Mouse (Mus musculus) heart, embryonic 12.5 days (tissue): ENCODE data around the gene 4930402H24Rik. TPM values are rescaled to one million over a fixed set of nuclear protein-coding genes. Genes with fewer than 3 reads are reported as not detected.

Experiments used
- ATAC-seq: fragments of 200-750 bp; cut with Nextera tagmentation; 2 replicates; pipeline ENCODE4 v1.8.0; 2017; ENCODE audit warnings: moderate TSS enrichment, moderate library complexity; ENCODE audit not compliant: insufficient number of reproducible peaks, low FRiP score
- H3K27ac ChIP-seq: fragments of 300-500 bp; sonication (generic); 2 replicates; pipeline ENCODE4 v1.5.1; 2016; ENCODE audit warnings: mild to moderate bottlenecking, moderate library complexity; ENCODE audit not compliant: poor library complexity, severe bottlenecking
- H3K27me3 ChIP-seq: fragments of 300-500 bp; sonication (generic); replicated peaks from 2 replicates; pipeline ENCODE4 v1.6.1; 2016; ENCODE audit warnings: mild to moderate bottlenecking, moderate library complexity
- H3K36me3 ChIP-seq: fragments of 300-500 bp; sonication (generic); 2 replicates; pipeline ENCODE4 v1.6.1; 2016; ENCODE audit warnings: mild to moderate bottlenecking, moderate library complexity
- H3K4me1 ChIP-seq: fragments of 300-500 bp; sonication (generic); replicated peaks from 2 replicates; pipeline ENCODE4 v1.6.1; 2016; ENCODE audit warnings: mild to moderate bottlenecking
- H3K4me2 ChIP-seq: fragments of 300-500 bp; sonication (generic); 2 replicates; pipeline ENCODE4 v1.6.1; 2016; ENCODE audit warnings: mild to moderate bottlenecking, moderate library complexity
- H3K4me3 ChIP-seq: fragments of 300-500 bp; sonication (generic); 2 replicates; pipeline ENCODE4 v1.5.1; 2016; ENCODE audit warnings: mild to moderate bottlenecking
- H3K9ac ChIP-seq: fragments of 300-500 bp; sonication (generic); 2 replicates; pipeline ENCODE4 v1.6.1; 2016; ENCODE audit warnings: mild to moderate bottlenecking, moderate library complexity
- H3K9me3 ChIP-seq: fragments of 300-500 bp; sonication (generic); replicated peaks from 2 replicates; pipeline ENCODE4 v1.6.1; 2016; ENCODE audit warnings: mild to moderate bottlenecking, moderate library complexity
- WGBS: fragments of 180-500 bp; shearing (Covaris S2); methylation state at CpG from one replicate; pipeline ENCODE4 v1.1.7; 2016; 5-methylcytosine and 5-hydroxymethylcytosine counted together
- polyA plus RNA-seq: library from polyadenylated mRNA; unstranded; fragments of >200 nt; fragmentation: Nextera tagmentation; extraction: Ambion mirVana; gene quantifications from 2 replicates; pipeline ENCODE4 v1.2.1, GENCODE M21; 2016

Gene 4930402H24Rik
- polyA plus RNA-seq, 1 experiment from 2014 or later: 61.1 TPM

DNA sequence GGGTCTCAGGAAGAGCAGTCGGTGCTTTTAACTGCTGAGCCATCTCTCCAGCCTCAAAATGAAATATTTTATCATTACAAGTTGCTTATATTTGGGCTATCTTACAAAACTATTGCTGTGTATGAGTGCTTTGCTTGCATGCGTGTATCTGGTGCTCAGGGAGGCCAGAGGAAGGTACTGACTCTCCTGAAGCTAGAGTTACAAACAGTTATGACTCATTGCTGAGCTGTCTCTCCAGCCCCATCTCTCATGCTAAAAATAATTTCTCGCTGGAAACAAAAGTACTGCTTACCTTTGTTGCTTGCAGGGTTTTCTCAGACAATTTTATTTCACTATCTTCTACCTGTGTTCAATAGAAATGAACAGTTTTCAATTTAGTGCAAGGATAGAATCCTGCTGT lies 140.8 kb downstream of the 4930402H24Rik start:
- 0 out of 2 replicates have a peak overlapping the region, but pooled peaks have one; percentile 7 for H3K27ac ChIP-seq
- no peaks in the 10 kb centered on the region for H3K9me3 ChIP-seq
- no peak overlapping the region for H3K4me3 ChIP-seq
- no peak for ATAC-seq
- no peak overlapping the region for H3K4me2 ChIP-seq
- WGBS: 68% methylated on average over 3 of the region's 3 CpGs
- no peaks in the 10 kb centered on the region for H3K27me3 ChIP-seq
- H3K9ac ChIP-seq: no peak overlapping the region
- H3K36me3 ChIP-seq: peaks cover 90% of the 10 kb centered on the region
- no peaks in the 10 kb centered on the region for H3K4me1 ChIP-seq

- no peaks in the 10 kb centered on the region for H3K9me3 ChIP-seq
- 90% methylated on average over 6 of the region's 6 CpGs for WGBS
- H3K27me3 ChIP-seq: no peaks in the 10 kb centered on the region
- no peak overlapping the region for H3K4me2 ChIP-seq
- H3K4me3 ChIP-seq: no peak overlapping the region
- ATAC-seq: no peak
- 0 out of 2 replicates have a peak overlapping the region, but pooled peaks have one; percentile 3 for H3K27ac ChIP-seq
- peaks cover 7% of the 10 kb centered on the region; the same call in 1 of the 2 replicates for H3K4me1 ChIP-seq
- no peak overlapping the region for H3K9ac ChIP-seq
- H3K36me3 ChIP-seq: peaks cover 79% of the 10 kb centered on the region
Measured at GRCm38 (mm10) chr2:130760876-130761275, 145.3 kb downstream of the 4930402H24Rik start.

DNA sequence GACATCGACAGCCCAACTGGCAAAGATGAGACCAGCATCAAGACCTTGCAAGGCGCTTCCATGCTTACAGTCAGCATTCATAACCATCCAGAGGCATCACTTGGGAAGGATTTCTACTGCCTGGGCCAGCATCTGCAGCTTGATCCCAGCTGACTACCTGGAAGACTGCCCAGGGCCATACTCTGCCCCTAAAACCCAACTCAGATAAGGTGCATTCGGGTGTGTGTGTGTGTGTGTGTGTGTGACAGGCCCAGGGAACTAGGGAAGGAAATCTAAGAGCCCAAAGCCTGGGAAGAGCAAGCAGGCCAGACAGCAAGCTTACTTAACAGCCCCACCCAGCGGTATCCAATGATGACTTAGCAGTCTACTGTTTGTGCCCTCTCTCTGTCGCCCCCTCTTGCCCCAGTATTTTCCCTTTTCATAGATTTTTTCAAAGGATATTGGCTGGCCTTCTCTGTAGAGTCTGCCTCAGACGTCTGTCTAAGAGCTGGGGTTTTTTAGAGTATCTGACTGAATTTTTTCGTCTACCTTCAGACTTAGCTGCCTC lies 151.1 kb downstream of the 4930402H24Rik start:
- peaks cover 12% of the 10 kb centered on the region; the same call in 1 of the 2 replicates for H3K4me1 ChIP-seq
- H3K9ac ChIP-seq: no peak overlapping the region
- WGBS: 57% methylated on average over 7 of the region's 7 CpGs
- ATAC-seq: no peak
- no peaks in the 10 kb centered on the region for H3K9me3 ChIP-seq
- no peak overlapping the region for H3K4me3 ChIP-seq
- H3K27me3 ChIP-seq: no peaks in the 10 kb centered on the region
- no peak overlapping the region for H3K27ac ChIP-seq
- H3K36me3 ChIP-seq: peaks cover 60% of the 10 kb centered on the region
- H3K4me2 ChIP-seq: no peak overlapping the region

GRCm38 (mm10) chr2:130754596-130754995 lies 151.6 kb downstream of the 4930402H24Rik start:
- Histone ChIP-seq H3K9me3 (no peaks in the 10 kb centered on the region), H3K4me1 (peaks cover 12% of the 10 kb centered on the region; the same call in 1 of the 2 replicates), H3K4me2 (no peak overlapping the region), H3K36me3 (peaks cover 65% of the 10 kb centered on the region), H3K27me3 (no peaks in the 10 kb centered on the region), H3K4me3 (no peak overlapping the region), H3K27ac (no peak overlapping the region), H3K9ac (no peak overlapping the region)
- no peak for ATAC-seq
- WGBS: 72% methylated on average over 3 of the region's 3 CpGs

- H3K9me3 ChIP-seq: peaks cover 4% of the 10 kb centered on the region; the same call in 1 of the 2 replicates
- H3K36me3 ChIP-seq: peaks cover 75% of the 10 kb centered on the region
- no peaks in the 10 kb centered on the region for H3K27me3 ChIP-seq
- H3K27ac ChIP-seq: no peak overlapping the region
- ATAC-seq: no peak
- no peak overlapping the region for H3K9ac ChIP-seq
- H3K4me1 ChIP-seq: 0 out of 2 replicates have a peak, but pooled peaks cover 4% of the 10 kb centered on the region
- no peak overlapping the region for H3K4me3 ChIP-seq
- no peak overlapping the region for H3K4me2 ChIP-seq
- WGBS: 51% methylated on average over 8 of the region's 8 CpGs
Measured at GRCm38 (mm10) chr2:130750449-130750848, 155.8 kb downstream of the 4930402H24Rik start.

DNA sequence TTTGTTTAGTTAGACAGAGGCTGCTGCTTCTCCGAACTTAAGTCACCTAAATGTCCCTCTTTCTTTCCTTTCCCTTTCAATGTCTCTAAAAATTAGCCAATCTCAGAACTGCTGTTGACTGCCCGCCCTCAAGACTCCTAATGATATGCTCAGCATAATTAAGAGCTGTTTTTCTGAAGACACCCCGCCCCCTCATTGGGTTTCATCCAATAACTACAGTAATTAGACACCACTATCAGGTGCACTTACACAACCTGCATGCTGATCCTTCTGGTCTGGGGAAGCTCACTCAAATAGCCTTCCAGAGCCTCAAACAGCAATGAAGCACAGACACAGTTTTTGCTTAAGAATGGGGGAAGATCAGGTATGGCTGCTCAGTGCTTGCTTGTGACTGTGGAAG lies 156.5 kb downstream of the 4930402H24Rik start:
- ATAC-seq: no peak
- Histone ChIP-seq H3K36me3 (peaks cover 78% of the 10 kb centered on the region), H3K9me3 (peaks cover 4% of the 10 kb centered on the region; the same call in 1 of the 2 replicates), H3K9ac (no peak overlapping the region), H3K4me1 (0 out of 2 replicates have a peak, but pooled peaks cover 4% of the 10 kb centered on the region), H3K4me3 (no peak overlapping the region), H3K27ac (no peak overlapping the region), H3K4me2 (no peak overlapping the region), H3K27me3 (no peaks in the 10 kb centered on the region)
- 81% methylated on average over 3 of the region's 3 CpGs for WGBS

DNA sequence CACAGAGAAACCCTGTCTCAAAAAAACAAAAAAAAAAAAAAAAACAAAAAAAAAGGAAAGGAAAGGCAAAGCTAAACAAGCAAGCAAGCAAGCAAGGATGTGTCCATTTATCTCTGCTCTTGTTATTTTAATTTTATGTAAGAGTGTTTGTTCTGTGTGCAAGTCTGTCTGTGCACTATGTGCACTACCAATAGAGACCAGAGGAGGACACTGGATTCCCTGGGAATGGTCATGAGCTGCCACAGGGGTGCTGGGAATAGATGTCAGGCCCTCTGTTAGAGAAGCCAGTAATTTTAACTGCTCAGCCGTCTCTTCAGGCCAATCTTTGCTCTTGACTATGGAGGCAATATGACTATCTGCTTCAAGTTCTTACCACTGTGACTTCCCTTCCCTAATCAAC lies 162.6 kb downstream of the 4930402H24Rik start:
- no peak overlapping the region for H3K9ac ChIP-seq
- H3K27me3 ChIP-seq: no peaks in the 10 kb centered on the region
- no peak overlapping the region for H3K27ac ChIP-seq
- no peak overlapping the region for H3K4me2 ChIP-seq
- H3K4me1 ChIP-seq: no peaks in the 10 kb centered on the region
- no peak overlapping the region for H3K4me3 ChIP-seq
- peaks cover 98% of the 10 kb centered on the region for H3K36me3 ChIP-seq
- 88% methylated on average over 1 of the region's 1 CpGs for WGBS
- peaks cover 8% of the 10 kb centered on the region; the same call in 1 of the 2 replicates for H3K9me3 ChIP-seq
- no peak for ATAC-seq

GRCm38 (mm10) chr2:130740096-130740495 lies 166.1 kb downstream of the 4930402H24Rik start:
- no peak overlapping the region for H3K9ac ChIP-seq
- H3K4me2 ChIP-seq: no peak overlapping the region
- peaks cover 97% of the 10 kb centered on the region for H3K36me3 ChIP-seq
- H3K27me3 ChIP-seq: no peaks in the 10 kb centered on the region
- WGBS: 58% methylated on average over 4 of the region's 4 CpGs
- H3K27ac ChIP-seq: no peak overlapping the region
- no peak overlapping the region for H3K4me3 ChIP-seq
- H3K4me1 ChIP-seq: no peaks in the 10 kb centered on the region
- peaks cover 4% of the 10 kb centered on the region; the same call in 1 of the 2 replicates for H3K9me3 ChIP-seq
- no peak for ATAC-seq

DNA sequence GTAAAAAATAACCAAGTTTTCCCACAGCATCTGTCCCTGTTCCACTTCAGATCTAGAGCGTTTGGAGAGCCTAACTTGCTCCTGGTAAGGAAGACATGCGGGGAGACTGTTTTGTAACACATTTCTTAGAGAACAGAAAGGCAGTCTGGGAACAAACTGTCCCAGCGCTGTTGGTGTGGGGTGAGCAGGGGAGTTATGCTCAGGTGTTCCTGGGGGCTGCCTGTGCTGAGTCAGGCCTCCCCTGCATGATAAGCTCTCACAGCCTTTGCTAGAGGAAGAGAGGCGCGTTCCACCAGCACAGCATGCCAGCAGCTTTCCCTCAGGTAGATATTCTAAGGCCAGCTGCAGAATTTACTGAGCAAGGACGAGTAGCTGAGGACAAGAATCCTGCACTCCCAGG lies 168.2 kb downstream of the 4930402H24Rik start:
- Histone ChIP-seq H3K27me3 (no peaks in the 10 kb centered on the region), H3K9ac (no peak overlapping the region), H3K4me3 (no peak overlapping the region), H3K4me2 (no peak overlapping the region), H3K9me3 (no peaks in the 10 kb centered on the region), H3K27ac (no peak overlapping the region), H3K4me1 (no peaks in the 10 kb centered on the region), H3K36me3 (peaks cover 96% of the 10 kb centered on the region)
- 76% methylated on average over 6 of the region's 6 CpGs for WGBS
- ATAC-seq: no peak

DNA sequence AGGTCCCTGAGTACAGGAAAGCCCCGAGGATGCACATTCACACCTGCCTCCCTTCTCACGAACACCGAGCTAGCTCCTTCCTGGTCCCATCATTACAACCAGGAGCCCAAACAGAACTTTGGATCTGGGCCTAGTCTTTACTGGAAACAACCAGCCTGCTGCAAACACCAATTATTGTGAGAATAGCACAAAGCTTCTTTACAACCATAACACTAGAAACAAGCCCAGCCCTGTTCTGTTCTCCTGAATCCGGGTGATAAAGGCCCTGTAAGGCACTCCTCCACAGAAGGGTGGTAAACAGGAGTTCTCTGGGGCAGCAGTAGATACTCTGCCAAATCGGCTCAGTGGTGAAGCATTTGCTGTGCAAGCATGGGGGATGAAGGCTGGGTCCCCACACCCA lies 170.9 kb downstream of the 4930402H24Rik start:
- Histone ChIP-seq H3K36me3 (peaks cover 96% of the 10 kb centered on the region), H3K4me1 (no peaks in the 10 kb centered on the region), H3K9ac (no peak overlapping the region), H3K4me2 (no peak overlapping the region), H3K27ac (no peak overlapping the region), H3K9me3 (no peaks in the 10 kb centered on the region), H3K27me3 (no peaks in the 10 kb centered on the region), H3K4me3 (no peak overlapping the region)
- 81% methylated on average over 5 of the region's 5 CpGs for WGBS
- ATAC-seq: no peak

DNA sequence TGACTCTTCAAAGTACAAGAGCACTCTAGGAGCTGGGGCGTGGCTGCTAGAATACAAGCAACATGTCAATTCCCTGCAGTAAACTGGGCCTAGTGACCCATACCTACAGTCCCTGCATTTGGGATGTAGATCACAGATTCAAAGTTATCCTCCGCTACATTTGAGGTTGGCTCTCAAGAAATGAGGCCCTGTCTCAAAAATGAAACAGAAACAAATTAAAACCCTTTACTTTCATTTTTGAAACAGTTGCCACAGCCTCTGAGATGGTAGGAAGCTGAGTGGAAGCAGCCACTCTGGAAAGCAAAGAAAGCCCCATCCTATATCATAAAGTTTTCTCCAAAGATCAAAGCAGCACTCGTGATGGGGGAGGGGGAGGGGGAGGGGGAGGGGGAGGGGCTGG lies 172.8 kb downstream of the 4930402H24Rik start:
- Histone ChIP-seq H3K9ac (no peak overlapping the region), H3K27me3 (no peaks in the 10 kb centered on the region), H3K4me3 (no peak overlapping the region), H3K4me1 (no peaks in the 10 kb centered on the region), H3K27ac (no peak overlapping the region), H3K4me2 (no peak overlapping the region), H3K36me3 (peaks cover 96% of the 10 kb centered on the region), H3K9me3 (no peaks in the 10 kb centered on the region)
- no peak for ATAC-seq
- 96% methylated on average over 2 of the region's 3 CpGs for whole genome bisulfite sequencing

GRCm38 (mm10) chr2:130731855-130732254 lies 174.4 kb downstream of the 4930402H24Rik start:
- WGBS: 66% methylated on average over 5 of the region's 5 CpGs
- H3K4me3 ChIP-seq: no peak overlapping the region
- H3K36me3 ChIP-seq: peaks cover 97% of the 10 kb centered on the region
- no peak overlapping the region for H3K27ac ChIP-seq
- no peak overlapping the region for H3K4me2 ChIP-seq
- no peaks in the 10 kb centered on the region for H3K4me1 ChIP-seq
- H3K9ac ChIP-seq: no peak overlapping the region
- no peaks in the 10 kb centered on the region for H3K27me3 ChIP-seq
- no peak for ATAC-seq
- H3K9me3 ChIP-seq: no peaks in the 10 kb centered on the region
